Mouse (Mus musculus) G1E-ER4 (cell line): ENCODE results near the gene Nlk. TPM values are rescaled to one million over a fixed set of nuclear protein-coding genes. Genes with fewer than 3 reads are reported as not detected.

Experiments
- GATA1 ChIP-seq: IDR thresholded peaks from one replicate; pipeline ENCODE4 v1.8.0; 2012; ENCODE audit warnings: low read length, inconsistent platforms
- polyA plus RNA-seq: library from polyadenylated mRNA; stranded (reverse); fragments of >175 nt; gene quantifications from 2 replicates; pipeline ENCODE4 v1.2.3, GENCODE M21; 2012

The Nlk gene
- polyA plus RNA-seq, 1 experiment, result 10.2 TPM

DNA sequence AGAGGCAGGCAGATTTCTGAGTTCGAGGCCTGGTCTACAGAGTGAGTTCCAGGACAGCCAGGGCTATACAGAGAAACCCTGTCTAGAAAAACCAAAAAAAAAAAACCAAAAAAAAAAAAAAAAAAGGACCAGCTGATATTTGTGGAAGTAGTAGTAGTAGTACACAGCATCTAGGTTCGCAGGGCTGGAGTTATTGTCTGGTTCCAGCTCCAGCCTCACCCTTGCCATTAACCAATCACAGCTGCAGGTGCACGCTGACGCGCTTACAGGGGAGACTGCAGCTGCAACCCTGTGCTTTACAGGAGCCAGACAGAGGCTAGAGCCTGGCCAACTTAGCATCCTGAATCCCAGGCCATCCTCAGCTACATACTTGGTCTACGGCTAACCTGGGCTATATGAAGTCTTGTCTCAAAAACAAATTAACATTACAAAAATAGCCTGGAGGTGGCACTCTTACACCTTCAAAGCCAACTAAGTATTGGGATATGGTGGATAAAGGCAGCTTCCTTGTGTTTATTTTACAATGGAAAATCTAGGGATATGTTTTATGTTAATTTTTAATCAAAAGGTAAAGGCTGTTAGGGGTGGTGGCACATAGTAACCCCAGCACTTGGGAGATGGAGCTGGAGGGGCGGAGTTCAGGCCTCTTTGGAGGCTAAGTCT is 152.6 kb downstream of the Nlk start:
- TF ChIP-seq GATA1, result no peak

DNA sequence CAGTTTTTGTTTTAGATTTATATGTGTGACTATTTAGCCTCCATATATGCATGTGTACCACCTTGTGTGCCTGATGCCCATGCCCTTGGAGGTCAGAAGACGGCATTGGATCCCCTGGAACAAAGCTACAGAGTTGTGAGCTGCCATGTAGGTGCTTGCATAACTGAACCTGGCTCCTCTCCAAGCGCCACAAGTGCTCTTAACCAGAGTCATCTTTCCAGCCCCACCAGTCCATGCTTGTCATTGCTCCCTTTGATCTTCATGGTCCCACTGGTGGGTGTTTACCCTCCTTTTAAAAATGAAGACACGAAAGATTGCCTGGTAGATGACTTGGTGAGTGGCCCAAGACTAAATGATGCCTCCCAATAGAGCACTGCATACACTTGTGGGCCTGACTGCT is 156.8 kb downstream of the Nlk start:
- no peak for TF ChIP-seq GATA1

DNA sequence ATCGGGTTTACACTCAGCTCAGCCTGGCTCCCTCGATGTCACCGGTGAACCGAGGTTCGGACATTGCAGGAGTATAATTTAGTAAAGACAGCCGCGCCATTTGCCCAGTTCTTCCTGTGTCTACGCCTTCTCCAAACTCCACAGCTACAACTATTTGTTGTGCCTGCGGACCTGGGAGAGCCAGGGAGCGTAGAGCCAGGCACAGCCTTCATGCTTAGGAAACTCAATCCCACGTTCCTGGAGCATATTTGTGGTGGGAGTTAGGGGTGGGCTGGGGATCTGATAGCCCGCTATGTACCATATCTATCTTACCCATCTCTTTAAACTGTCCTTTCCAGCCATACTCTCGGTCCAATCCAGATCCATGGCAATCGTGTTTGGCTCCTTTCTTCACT is 160.5 kb downstream of the Nlk start:
- TF ChIP-seq GATA1, result no peak

DNA sequence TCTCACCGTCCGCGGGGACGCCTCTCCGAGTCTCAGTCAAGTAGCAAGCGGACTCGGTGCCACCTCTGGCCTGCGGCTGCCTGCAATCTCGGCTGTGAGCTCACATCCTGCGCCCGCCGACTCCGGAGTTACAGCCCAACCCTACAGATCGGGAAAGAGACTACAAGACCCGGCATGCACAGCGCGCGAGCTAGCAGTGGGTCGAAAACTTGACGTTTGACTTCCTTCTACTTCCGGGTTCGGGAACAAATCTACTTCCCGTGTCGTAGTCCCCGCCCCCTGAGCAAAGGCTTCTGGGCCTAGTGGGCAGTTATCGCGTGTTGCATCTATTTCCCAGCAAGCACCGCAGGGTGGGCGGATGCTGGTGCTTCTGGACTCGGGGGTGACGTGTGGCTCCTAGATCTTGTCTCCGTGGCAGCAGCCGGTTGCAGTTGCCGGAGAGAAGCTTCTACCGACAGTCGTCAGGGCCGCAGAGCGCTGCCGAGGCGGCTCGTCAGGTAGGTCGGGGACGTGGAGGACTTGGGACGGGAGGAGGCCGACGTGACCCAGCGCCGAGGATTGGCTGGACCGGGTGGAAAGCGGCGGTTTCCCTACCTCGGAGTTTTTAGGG is 161.0 kb downstream of the Nlk start, which contains the start of the genes Tnfaip1 and Ift20:
Gene Tnfaip1, minus strand, starts transcription at position 253 of the 610 bp plus-strand sequence.
Gene Ift20, plus strand, starts transcription at position 282 of the 610 bp plus-strand sequence.
- no peak for TF ChIP-seq GATA1

DNA sequence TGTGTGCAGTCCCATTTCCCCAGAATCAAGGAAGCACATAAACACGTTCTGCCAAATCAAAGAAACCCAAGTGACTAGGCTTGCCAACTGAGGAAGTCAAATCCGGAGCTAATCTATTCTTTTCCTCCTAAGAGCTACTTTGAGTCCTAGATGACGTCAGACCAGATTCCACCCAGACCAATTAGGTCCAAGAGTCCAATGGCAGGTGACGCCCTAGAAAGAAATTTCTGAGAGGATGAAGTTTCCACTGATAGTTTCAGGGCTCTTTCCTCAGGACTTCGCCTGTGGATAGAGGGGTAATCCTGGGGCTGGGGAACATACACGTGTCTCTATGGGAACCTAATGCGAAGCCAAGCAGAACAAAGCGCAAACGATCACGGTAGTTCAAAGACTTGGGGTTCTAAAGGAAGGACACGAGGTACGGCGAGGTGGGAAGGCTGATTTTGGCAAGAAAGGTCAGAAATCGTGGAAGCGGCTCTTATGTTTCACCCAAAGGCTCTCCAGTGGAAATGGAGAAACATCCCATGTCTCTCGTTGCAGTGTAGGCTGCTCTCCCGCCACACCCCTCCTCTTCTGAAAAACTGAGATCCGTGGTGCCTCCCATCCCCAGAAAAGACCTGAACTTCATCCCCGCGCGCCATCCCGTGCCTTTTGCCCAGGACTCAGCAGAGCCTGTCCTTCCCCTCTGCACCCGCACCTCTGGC is 161.6 kb downstream of the Nlk start:
- no peak for TF ChIP-seq GATA1

DNA sequence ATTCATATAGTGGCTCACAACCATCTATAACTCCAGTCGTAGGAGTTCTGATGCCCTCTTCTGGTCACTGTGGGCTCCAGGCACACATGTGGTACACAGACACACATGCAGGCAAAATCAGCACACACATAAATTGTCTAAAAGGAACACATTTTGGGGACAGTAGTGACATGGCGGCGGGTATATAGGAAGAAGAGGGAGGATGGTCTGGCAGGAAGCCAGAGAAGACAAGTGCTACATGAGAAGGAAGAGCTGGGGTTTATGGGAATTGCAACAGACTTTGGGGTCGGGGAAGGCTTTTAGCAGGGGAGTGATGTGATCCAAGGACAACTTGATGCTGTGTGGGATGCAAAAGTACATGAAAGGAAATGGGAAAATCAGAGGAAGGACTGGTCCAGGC is 162.7 kb downstream of the Nlk start:
- TF ChIP-seq GATA1, result no peak

DNA sequence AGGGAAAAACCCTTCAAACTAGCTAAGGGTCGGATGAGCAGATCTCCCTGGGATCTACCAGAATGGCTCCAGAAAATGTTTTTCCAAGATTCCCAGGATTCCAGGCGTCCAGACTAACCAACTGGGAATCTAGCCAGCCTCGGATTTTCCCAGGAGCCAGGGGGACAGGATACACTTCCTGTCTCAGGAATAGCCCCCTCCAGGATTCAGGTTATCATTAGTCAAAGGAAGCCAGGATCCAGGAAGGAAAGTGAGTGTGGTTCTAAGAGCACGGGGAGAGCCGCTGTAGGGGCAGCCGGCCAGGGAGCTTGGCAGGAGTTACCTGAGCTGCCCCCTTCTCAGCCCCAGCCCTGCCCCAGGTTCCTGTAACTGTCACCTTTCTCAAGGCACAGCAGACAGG is 166.1 kb downstream of the Nlk start:
- TF ChIP-seq GATA1, result no peak

DNA sequence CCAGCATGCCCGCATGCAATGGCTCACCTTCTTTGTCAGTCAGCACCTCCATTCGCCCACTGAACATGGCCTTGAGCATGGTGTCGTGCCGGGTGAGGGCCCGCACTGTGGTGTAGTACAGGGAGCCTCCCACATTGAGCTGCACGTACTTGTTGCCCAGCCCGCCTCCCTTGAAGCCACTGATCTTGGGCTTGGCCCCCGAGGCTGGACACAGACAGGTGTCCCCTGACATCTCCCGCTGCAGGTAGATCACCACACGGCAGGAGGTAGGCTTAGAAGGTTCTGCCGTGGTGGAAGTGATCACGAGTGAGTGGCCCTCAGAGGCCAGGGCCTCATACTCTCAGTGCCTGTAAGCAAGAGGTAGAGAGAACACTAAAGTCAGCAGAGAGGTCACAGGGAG is 167.2 kb downstream of the Nlk start:
- TF ChIP-seq GATA1, result no peak

DNA sequence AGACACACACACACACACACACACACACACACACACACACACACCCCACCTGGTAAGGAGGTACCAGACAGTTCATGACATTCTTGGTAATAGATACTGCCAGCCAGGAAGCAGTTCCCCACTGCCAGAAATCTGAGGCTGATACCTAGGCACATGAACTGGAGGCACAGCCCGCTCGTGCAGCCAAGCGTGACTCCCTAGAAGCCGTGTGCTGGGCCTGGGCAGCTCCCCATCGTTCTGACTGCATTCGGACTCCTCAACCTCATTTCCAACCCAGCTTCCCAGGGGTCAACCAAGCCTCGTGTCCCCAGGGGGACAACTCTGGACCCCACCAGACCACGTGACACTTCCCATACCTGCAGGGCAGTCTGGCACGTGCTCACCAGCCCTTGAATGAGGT is 168.5 kb downstream of the Nlk start:
- TF ChIP-seq GATA1, result no peak

DNA sequence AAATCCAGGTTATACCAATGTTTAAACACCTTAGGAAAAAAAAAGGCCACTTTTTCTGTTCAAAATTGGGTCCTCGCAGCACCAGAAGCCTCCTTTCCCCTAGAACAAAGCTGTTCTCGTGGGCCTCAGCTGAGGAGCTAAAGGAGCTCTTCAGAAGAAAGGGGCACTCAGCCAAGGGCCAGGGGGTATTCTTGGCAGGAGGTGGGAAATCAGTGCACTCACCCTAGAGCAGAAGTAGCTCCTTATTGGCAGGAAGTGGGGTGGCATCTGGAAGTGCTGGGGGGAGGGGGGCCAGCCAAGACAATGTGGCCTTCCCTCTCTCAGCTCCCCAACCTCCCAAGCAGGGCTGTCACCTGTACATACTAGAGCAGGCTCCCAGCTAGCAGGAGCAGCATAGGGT is 172.3 kb downstream of the Nlk start:
- TF ChIP-seq GATA1, result no peak

DNA sequence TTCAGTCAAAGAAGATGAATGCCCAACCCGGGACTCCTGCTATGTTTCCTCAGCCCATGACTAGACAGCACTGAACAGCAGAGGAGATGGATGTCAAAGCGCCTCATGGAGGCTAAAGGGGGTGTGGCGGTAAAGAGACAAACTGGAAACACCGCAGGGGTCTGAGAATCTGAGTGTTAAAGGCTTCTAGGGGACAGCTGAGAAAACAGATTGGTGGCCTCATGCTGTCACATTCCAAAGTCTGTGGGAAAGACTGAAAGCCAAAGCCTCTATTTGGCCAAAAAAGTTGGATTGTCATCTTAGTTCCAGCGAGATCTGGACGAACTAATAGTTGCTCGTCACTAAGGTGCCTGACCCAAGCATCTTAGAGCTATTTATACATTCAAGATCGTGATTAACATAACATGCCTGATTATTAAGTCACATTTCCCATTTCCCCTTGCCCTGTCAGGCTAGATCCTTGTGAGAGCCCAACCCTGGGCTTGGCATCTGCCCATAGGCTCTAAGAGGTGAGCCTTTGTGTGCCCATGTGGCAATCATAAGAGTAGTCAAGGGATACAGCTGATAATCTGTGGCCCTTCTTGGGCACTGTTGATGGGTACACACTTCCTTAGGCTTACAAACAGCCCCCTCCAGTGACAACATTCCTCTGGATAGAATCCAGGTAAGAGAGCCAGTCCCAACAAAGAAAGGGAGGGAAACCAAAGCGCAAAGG is 173.8 kb downstream of the Nlk start:
- no peak for TF ChIP-seq GATA1

DNA sequence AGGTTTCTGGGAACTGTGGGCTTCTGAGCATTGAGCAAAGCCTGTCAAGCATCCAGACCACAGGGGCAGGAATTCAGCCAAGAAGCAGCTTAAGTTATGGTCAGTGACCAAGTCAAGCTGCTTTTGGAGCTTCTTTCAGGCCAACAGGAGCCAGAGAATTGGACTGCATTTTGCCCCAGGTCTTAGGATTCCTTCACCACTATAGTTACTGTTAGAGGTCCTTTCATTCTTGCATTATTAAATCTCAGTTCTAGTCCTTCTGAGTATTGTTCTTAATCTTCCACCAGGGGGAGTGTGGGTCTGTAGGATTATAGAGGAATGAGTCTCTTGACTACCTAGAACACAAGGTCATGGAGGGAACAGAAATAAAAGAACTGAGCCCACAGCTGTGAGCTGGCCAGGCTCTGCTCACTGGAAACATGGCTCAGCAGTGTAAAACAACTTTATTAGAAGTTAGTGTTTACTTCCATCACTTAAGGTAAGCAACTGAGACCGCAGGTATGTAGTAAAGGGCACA is 174.6 kb downstream of the Nlk start:
- TF ChIP-seq GATA1, result no peak

DNA sequence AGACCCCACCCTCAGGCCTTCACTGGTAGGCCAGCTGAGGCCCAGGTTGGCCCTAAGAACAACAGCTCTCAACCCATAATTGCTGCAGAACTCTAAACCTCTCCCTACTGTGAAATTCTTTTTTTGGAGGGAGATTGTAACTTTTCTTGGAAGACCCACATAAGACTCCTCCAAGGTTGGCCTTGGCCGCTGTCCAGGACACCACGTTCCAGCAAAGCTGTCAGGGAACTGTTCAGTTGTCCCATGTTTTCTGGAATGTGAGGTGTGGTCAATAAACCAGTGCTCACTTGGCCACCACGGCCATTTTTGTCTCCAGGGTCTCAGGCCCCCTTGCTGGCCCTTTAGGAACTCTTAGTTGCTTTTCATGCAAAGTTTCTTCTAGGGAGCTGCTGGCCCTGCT is 175.3 kb downstream of the Nlk start:
- TF ChIP-seq GATA1, result no peak

DNA sequence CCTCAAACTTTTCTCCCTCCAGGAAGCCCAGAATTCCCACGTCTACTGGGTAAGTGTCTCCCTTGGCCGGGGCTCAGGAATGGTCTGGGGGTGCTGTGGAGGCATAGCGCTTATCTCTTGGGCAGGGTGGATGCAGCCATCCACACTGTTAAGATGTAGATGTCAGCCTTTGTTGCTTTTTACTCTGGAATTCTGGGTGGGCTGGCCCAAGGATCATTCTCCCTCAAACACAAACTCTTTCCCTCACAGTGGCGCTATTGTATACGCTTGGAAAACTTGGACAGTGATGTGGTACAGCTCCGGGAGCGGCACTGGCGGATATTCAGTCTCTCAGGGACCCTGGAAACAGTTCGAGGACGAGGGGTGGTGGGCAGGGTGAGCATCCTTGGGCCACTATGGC is 178.2 kb downstream of the Nlk start:
- no peak for TF ChIP-seq GATA1

Other genes with a start within 250 kb of the Nlk start
- not detected in 2 replicates for gene Slc46a1, start 231.7 kb downstream of the Nlk start, polyA plus RNA-seq
- gene Sarm1, start 199.6 kb downstream of the Nlk start, polyA plus RNA-seq, result 0.01 TPM in 1 of 2 replicates, not detected in the other
- gene Vtn, start 198.3 kb downstream of the Nlk start, polyA plus RNA-seq, result not detected in 2 replicates
- gene Sebox, start 193.9 kb downstream of the Nlk start, polyA plus RNA-seq, result not detected in 2 replicates
- 16.3 and 20.5 TPM in 2 replicates for gene Tmem199, start 185.2 kb downstream of the Nlk start, polyA plus RNA-seq
- 70.4 and 86.4 TPM in 2 replicates for gene Poldip2, start 185.2 kb downstream of the Nlk start, polyA plus RNA-seq
- gene Tnfaip1, start 161.0 kb downstream of the Nlk start, polyA plus RNA-seq, result 4.2 and 5.2 TPM in 2 replicates
- 37.8 and 49.7 TPM in 2 replicates for gene Ift20, start 161.0 kb downstream of the Nlk start, polyA plus RNA-seq
- 32.9 and 33.4 TPM in 2 replicates for gene Tmem97, start 146.6 kb downstream of the Nlk start, polyA plus RNA-seq
- 53.9 and 81.0 TPM in 2 replicates for gene Ccnq, start 54.4 kb upstream of the Nlk start, polyA plus RNA-seq
- gene Lyrm9, start 129.2 kb upstream of the Nlk start, polyA plus RNA-seq, result 153 and 224 TPM in 2 replicates
- gene Nos2, start 223.4 kb upstream of the Nlk start, polyA plus RNA-seq, result not detected in 2 replicates